Mouse (Mus musculus): ENCODE data around the gene Amelx.

Amelx gene

GRCm38 (mm10) chrX:169187100-169187499 is at the start of gene Amelx:
TSS of gene Amelx (minus strand) at chrX:169187200.
- no peak for DNase-seq (ENCODE audit: low spot score)

GRCm38 (mm10) chrX:169222357-169223062 is 35.5 kb upstream of the Amelx start:
- DNase-seq (ENCODE audit: low spot score) = no peak

- DNase-seq (ENCODE audit: low spot score) = no peak
These were observed 33.1 kb upstream of the Amelx start for GRCm38 (mm10) chrX:169220064-169220463.

GRCm38 (mm10) chrX:169210019-169210418 is 23.0 kb upstream of the Amelx start:
- no peak for DNase-seq (ENCODE audit: low spot score)

- DNase-seq (ENCODE audit: low spot score) = no peak
These were observed 8.4 kb downstream of the Amelx start for GRCm38 (mm10) chrX:169178634-169179033.

GRCm38 (mm10) chrX:169173796-169174195 is 13.2 kb downstream of the Amelx start:
- DNase-seq (ENCODE audit: low spot score) = no peak

- DNase-seq (ENCODE audit: low spot score) = no peak
These were observed 16.0 kb downstream of the Amelx start for GRCm38 (mm10) chrX:169170981-169171380.

GRCm38 (mm10) chrX:169158385-169158784 is 28.6 kb downstream of the Amelx start:
- DNase-seq (ENCODE audit: low spot score) = no peak

GRCm38 (mm10) chrX:169153805-169154204 is 33.2 kb downstream of the Amelx start:
- DNase-seq (ENCODE audit: low spot score) = no peak

- no peak for DNase-seq (ENCODE audit: low spot score)
These were observed 46.5 kb downstream of the Amelx start for GRCm38 (mm10) chrX:169140467-169140866.

- no peak for DNase-seq (ENCODE audit: low spot score)
These were observed 47.2 kb downstream of the Amelx start for GRCm38 (mm10) chrX:169139758-169140157.
